In genomic region chr11:52665343-52665742, GRCm38 (mm10) we compare ENCODE assay signal across 16 mouse cellular contexts.
A peak's percentile ranks its signal among the peaks of the same experiment; 100 is the strongest.
DNase-seq lines count a peak whose midpoint lies in the region.
"Had no signal": no experiment of that assay in that cellular context is flagged by ENCODE, and none has a peak within 500 bp of the region (broad histone marks: within the 10 kb centered on the region; RNA-seq: fewer than 3 reads in every experiment).

No protein-coding gene starts in this region.

- peak; percentile 55 to 74 for DNase-seq in frontal cortex, adult 2 months (ENCODE audit: extremely low spot score in 1 of 2, low spot score in 1 of 2)
- no peak for DNase-seq in frontal cortex, postnatal 10 days (ENCODE audit: low spot score in 2 of 2)
- peak; percentile 55 to 59 for DNase-seq in right cerebral cortex, adult 2 months (ENCODE audit: low spot score in 2 of 2)
- DNase-seq in right cerebral cortex, postnatal 4 days: no peak
- peak; percentile 41 to 47 for DNase-seq in left cerebral cortex, postnatal 36 days (ENCODE audit: low spot score in 2 of 2)
- no peak for DNase-seq in heart, adult 9 months (ENCODE audit: low spot score in 2 of 2)
- no peak for DNase-seq in adrenal gland, adult (ENCODE audit: inconsistent age in 2 of 2, low spot score in 1 of 2)
- DNase-seq: adrenal gland, postnatal 14 days; cerebellum, adult 18-20 months; cerebellum, adult 9-11 months; cerebellum, postnatal 36 days; forebrain, postnatal 0 days; gastrocnemius, adult 2 months; gastrocnemius, postnatal 25 days; heart, postnatal 10 days; heart, postnatal 4 days had no signal

- intact Hi-C loops in left cerebral cortex, postnatal 36 days (cut with DNase I): loop anchor here (5.0 kb wide), 1 partner anchor 97 kb away; the partner anchor contains the start of gene Fstl4

Comparison
In these comparisons a context has a peak if more than half of its experiments do, and no peak if none do; other contexts are left out.
1. DNase-seq: peak in frontal cortex, adult 2 months (2 of 2), right cerebral cortex, adult 2 months (2 of 2) and left cerebral cortex, postnatal 36 days (2 of 2); none in frontal cortex, postnatal 10 days (0 of 2), right cerebral cortex, postnatal 4 days (single experiment), heart, adult 9 months (0 of 2) and adrenal gland, adult (0 of 2).